Mouse (Mus musculus) embryonic stem cell, embryonic (primary cell): Measurements from ENCODE around the gene Cavin1.

ENCODE experiments used
- CTCF ChIA-PET, 4 experiments: fragments of 300-600 bp in 2 of 4; fragments of 350-600 bp in 2 of 4; sonication (Branson Sonifier 250); formaldehyde crosslinking; loops; one replicate each; lab custom pipeline; 2022; ENCODE audit warnings: inconsistent platforms in 2 of 4; lab: Charles Lee
- POLR2A ChIA-PET, 4 experiments: fragments of 300-600 bp in 2 of 4; fragments of 350-600 bp in 2 of 4; sonication (Branson Sonifier 250); formaldehyde crosslinking; loops; one replicate each; lab custom pipeline; 2022; ENCODE audit warnings: antibody characterized with exemption in 4 of 4, inconsistent platforms in 1 of 4; lab: Charles Lee

Gene Cavin1

DNA sequence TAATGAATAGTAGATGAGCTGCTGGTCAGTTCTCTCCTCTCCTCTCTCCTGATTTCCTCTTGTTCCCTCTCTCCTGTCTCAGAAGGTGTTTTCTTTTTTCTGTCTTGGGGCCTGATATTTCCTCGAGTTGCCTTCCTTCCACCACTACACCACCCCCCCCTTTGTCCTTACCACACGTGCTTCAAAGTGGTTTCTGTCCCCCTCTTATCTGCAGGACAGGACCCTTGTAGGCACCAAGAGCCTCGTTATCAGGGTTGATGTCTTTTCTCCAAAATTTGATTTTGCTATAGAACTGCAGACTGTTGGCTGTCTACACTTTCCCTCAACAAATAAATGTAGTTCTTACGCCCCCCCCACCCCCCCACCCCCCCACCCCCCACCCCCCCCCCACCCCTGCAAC is 22.4 kb downstream of the Cavin1 start:
- ChIA-PET CTCF (interaction anchor here in 3 of 4 experiments (0.6 to 1.9 kb wide), 5 partner anchors 9 to 54 kb away, joined by 3 to 7 read pairs (median 4); partner anchors contain the start of gene Stat3 (in 1 of the 3)), POLR2A (interaction anchor here in 2 of 4 experiments (1.5 to 2.4 kb wide), 2 partner anchors 9 kb away, joined by 6 to 7 read pairs; partner anchors contain the start of gene Stat3 (in 2 of the 2))

DNA sequence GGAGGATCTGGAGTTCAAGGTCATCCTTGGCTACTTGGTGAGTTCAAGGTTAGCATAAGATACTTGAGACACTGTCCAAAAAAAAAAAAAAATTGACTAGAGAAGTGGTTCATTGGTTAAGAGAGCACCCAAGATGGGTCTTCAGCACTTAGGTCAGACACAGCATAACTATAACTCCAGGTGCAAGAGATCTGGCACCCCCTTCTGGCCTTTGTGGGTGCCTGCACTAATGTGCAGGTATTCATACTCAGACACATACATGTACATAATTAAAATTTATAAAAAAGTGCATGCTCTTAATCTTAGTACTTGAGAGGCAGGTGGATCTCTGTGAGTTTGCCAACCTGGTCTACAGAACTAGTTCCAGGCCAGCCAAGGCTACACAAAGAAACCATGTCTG is 23.1 kb downstream of the Cavin1 start:
- ChIA-PET POLR2A (interaction anchor here in 3 of 4 experiments (0.7 to 1.5 kb wide), 3 partner anchors 8 to 82 kb away, joined by 4 to 6 read pairs (median 4); partner anchors contain the start of gene Stat3 (in 1 of the 3)), CTCF (interaction anchor here in 3 of 4 experiments (0.7 to 1.8 kb wide), 7 partner anchors 8 to 233 kb away, joined by 3 to 4 read pairs (median 4); partner anchors contain the start of gene Stat3 (in 1 of the 3))

DNA sequence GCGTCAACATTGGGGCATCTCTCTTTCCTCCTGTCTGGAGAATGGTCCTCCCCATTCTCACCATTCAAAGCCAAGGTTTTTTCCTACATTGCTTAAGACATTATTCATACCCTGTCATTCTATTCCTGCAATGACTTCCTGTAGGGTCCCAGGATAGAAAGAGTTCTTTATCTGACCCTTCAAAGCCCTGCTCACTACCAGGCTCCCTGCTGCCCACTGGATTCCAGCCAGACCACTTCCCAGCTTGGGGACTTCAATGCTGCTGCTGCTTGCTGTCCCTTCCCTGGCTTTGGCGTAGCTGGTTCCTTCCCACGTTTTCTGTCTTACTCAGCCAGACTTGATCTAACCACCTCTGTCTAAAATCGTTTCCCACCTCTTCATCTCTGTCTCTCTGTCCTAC is 23.8 kb downstream of the Cavin1 start:
- ChIA-PET CTCF (interaction anchor here in 2 of 4 experiments (0.7 to 1.8 kb wide), 7 partner anchors 12 to 232 kb away, joined by 3 to 4 read pairs (median 4); no protein-coding TSS in a partner anchor), POLR2A (interaction anchor here in 2 of 4 experiments (0.7 to 1.1 kb wide), 2 partner anchors 13 to 82 kb away, joined by 4 read pairs; no protein-coding TSS in a partner anchor)

DNA sequence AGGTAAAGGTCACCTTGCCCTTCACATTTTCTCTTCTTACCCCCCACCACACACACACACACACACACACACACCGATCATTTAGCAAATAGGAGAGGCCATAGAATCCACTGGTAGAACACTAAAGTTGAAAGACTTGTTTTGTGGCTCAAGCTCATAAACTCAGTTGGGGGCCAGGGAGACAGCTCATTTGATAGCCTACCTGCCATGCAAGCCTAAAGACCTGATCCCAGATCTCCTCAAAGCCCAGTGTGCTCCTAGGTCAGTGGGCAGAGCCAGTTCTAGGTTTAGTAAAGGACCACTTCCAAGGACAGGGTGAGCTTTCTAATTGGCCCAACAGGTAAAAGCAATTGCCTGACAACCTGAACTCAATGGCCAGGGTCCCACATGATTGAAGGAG is 28.3 kb downstream of the Cavin1 start:
- CTCF ChIA-PET = interaction anchor here in 2 of 4 experiments (0.5 to 4.9 kb wide), 2 partner anchors 16 to 17 kb away, joined by 3 to 42 read pairs; no protein-coding TSS in a partner anchor
- POLR2A ChIA-PET = interaction anchor here in 3 of 4 experiments (0.6 to 5.6 kb wide), 8 partner anchors 9 to 500 kb away, joined by 3 to 130 read pairs (median 4); partner anchors contain the start of gene Rpl27 (in 1 of the 3)

GRCm38 (mm10) chr11:100939512-100940151 is 31.1 kb downstream of the Cavin1 start, which contains the start of gene Stat3:
TSS of gene Stat3 (minus strand) at chr11:100939540.
- ChIA-PET POLR2A (interaction anchor here (0.6 to 5.6 kb wide), 132 partner anchors 9 to 620 kb away, joined by 3 to 130 read pairs (median 5); partner anchors contain the start of genes Cavin1 (in 3 of the 4), Eif1 (in 3 of the 4), Hspb9 (in 3 of the 4) and Plekhh3 (in 3 of the 4)), CTCF (interaction anchor here (0.5 to 4.9 kb wide), 23 partner anchors 9 to 581 kb away, joined by 3 to 42 read pairs (median 4); no protein-coding TSS in a partner anchor)

DNA sequence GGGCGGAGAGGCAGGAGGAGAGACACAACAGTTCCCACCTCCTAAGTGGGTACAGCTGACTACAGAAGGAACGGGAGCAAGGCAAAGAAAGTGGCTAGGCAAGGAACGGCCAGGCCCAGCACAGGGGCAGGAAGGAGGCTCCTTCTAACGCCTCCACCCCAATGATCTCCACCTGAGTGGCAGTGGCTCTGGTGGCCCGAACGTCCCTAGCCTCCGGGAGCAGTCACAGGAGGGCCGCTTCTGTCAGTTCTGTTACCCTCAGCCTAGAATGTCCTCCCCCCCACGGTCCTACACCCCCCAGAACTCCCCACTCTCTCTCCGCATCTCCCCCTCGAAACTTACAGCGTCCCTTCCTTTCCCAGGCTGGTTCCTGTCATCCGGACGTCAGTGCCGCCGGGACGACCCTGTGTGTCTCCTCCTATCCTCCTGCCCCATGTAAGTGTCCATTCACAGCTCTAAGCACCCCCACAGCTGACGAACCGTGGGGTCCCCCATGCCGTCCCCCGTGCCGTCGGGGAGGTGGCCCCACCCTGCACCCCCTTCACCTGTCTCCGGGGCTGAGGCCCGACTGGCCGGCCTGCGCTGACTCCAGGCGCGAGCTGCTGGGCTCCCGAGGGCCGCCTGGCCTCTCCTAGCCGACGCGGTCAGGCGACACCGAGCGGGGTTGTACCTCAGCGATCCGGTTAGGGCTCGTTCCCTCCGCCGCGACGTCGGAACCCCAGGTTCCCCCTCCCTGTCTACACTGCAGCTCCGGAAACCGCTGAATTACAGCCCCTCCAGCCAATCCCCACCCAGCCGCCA is 31.8 kb downstream of the Cavin1 start:
- POLR2A ChIA-PET = interaction anchor here (0.6 to 5.6 kb wide), 134 partner anchors 8 to 619 kb away, joined by 3 to 130 read pairs (median 5); partner anchors contain the start of genes Cavin1 (in 3 of the 4), Eif1 (in 3 of the 4), Hspb9 (in 3 of the 4) and Plekhh3 (in 3 of the 4)
- CTCF ChIA-PET = interaction anchor here (0.5 to 4.9 kb wide), 21 partner anchors 9 to 332 kb away, joined by 3 to 42 read pairs (median 4); no protein-coding TSS in a partner anchor

DNA sequence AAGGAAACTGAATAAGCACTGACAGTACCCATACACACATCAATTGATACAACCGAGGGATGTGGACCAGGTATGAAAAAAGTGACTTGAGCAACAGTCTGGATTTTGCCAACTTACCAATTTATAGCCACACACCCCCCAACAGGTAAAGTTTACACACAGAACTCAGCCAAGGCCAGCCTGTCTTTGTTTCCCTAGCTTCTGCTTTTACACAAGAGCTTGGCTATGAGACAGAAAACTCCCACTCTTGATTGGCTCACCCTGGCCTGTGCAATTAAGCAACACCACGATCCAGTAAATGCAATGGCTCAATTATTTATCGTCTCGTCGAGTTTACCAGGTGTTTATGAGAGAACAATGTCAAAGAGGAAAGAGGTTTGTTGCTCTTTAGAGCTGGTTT is 32.6 kb downstream of the Cavin1 start:
- CTCF ChIA-PET = interaction anchor here in 2 of 4 experiments (1.7 to 4.9 kb wide), 3 partner anchors 19 to 176 kb away, joined by 6 to 42 read pairs (median 8); no protein-coding TSS in a partner anchor
- POLR2A ChIA-PET = interaction anchor here in 3 of 4 experiments (0.6 to 5.6 kb wide), 25 partner anchors 12 to 618 kb away, joined by 3 to 130 read pairs (median 7); partner anchors contain the start of genes Eif1 (in 2 of the 3), Acly (in 1 of the 3), Atp6v0a1 (in 1 of the 3) and Cavin1 (in 1 of the 3)

DNA sequence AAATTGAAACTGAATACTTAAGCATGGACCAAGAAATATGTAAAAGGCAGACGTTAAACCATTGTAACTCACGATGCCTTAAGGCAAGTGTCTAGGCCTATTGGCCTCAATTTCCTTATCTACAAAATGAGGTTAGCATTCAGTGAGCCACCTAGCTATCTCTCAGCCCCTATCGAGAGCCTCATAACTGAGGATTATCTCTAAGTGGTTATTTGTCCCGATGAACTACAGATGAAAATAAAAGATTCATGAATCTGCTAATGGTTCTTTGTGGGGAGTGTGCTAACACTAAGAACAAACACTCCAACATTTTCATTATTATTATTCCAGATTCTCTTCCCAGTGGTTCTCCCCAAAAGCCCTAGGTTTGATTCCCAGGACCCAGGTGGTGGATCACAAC is 33.4 kb downstream of the Cavin1 start:
- CTCF ChIA-PET = interaction anchor here in 1 of 4 experiments (0.5 kb wide), 1 partner anchor 45 kb away, joined by 3 read pairs; no protein-coding TSS in a partner anchor
- POLR2A ChIA-PET = interaction anchor here in 3 of 4 experiments (0.5 to 4.2 kb wide), 9 partner anchors 10 to 311 kb away, joined by 3 to 28 read pairs (median 3); partner anchors contain the start of gene Rab5c (in 1 of the 3)

DNA sequence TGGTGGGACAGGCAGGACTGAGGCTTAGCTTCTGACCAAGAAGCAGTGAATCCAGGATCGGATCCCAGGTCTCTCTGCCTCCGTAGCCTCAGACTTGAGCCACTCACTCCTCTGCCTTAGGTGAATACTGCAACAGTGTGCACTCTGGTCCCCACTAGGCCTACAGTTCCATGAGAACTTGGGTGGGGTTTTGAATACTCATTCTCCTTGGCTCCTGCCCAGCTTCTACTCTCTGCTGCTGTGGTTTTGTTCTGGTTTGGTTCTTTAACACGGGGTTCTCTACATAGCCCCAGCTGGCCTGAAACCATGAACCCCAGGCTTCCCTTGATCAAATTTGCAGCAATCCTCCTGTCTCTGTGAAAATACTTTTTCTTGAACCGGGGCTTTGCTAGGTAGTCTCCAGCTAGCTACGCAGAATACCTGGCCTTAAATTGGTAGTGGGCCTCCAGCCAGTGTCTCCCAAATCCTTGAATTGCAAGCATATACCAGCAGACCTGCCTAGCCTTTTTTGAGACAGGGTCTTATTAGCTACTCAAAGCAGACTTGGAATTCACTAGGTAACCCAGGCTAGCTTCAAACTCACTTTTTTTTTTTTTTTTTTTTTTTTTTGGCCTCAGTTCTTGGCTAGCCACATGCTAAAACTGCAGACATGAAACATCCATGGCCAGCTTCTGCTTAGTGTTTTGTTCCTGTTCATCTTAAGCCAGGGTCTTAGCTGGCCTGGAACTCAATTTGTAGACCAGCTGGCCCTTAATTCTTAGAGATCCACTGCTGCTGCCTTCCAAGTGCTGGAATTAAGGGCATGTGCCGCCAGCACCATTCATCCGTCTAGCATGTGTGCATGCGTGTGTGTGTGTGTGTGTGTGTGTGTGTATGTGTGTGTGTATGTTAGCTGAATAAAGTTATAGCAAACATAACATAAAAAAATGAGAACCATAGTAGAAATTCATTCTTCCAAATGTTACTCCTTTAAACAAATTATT is 35.0 kb downstream of the Cavin1 start:
- POLR2A ChIA-PET = interaction anchor here (0.6 to 2.8 kb wide), 23 partner anchors 9 to 354 kb away, joined by 3 to 22 read pairs (median 4); partner anchors contain the start of genes Rab5c (in 2 of the 4) and Cavin1 (in 1 of the 4)
- CTCF ChIA-PET = interaction anchor here (0.6 to 1.2 kb wide), 20 partner anchors 9 to 1991 kb away, joined by 3 to 23 read pairs (median 4); partner anchors contain the start of gene Coasy (in 1 of the 4)

- ChIA-PET CTCF (interaction anchor here in 2 of 4 experiments (1.1 to 2.6 kb wide), 2 partner anchors 16 to 26 kb away, joined by 3 to 8 read pairs; no protein-coding TSS in a partner anchor), POLR2A (interaction anchor here in 3 of 4 experiments (0.5 to 14.7 kb wide), 16 partner anchors 8 to 1118 kb away, joined by 3 to 130 read pairs (median 5); partner anchors contain the start of genes Stat3 (in 3 of the 3) and Jup (in 1 of the 3))
Observed at GRCm38 (mm10) chr11:100931254-100931921, 39.3 kb downstream of the Cavin1 start.

GRCm38 (mm10) chr11:100930611-100931010 is 40.1 kb downstream of the Cavin1 start:
- ChIA-PET CTCF (interaction anchor here in 2 of 4 experiments (0.7 to 2.6 kb wide), 3 partner anchors 11 to 27 kb away, joined by 3 to 8 read pairs (median 3); no protein-coding TSS in a partner anchor), POLR2A (interaction anchor here (0.6 to 14.7 kb wide), 15 partner anchors 8 to 171 kb away, joined by 3 to 130 read pairs (median 5); partner anchors contain the start of genes Stat3 (in 4 of the 4) and Kcnh4 (in 1 of the 4))

DNA sequence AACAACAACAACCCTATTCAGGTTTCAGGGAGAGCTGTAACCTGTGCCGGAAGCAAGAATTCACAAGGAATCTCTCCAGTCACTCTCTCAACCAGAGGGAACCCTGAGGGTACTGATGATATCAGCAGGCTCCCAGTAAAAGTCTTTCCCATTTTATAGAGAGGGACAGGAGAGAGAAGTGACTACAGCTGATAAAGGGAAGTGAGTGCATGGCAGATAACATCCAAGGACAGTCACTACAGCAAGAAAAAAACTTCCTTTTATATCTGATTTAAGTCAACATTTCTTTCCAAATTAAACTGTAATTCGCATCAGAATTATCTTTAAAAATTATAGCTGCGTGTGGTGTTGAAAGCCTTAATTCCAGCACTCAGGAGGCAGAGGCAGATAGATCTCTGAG is 43.3 kb downstream of the Cavin1 start:
- CTCF ChIA-PET = interaction anchor here in 3 of 4 experiments (0.6 to 1.3 kb wide), 7 partner anchors 10 to 1785 kb away, joined by 3 to 18 read pairs (median 5); partner anchors contain the start of gene Stat3 (in 1 of the 3)
- POLR2A ChIA-PET = interaction anchor here (0.6 to 14.7 kb wide), 13 partner anchors 8 to 949 kb away, joined by 3 to 130 read pairs (median 5); partner anchors contain the start of gene Stat3 (in 3 of the 4)

DNA sequence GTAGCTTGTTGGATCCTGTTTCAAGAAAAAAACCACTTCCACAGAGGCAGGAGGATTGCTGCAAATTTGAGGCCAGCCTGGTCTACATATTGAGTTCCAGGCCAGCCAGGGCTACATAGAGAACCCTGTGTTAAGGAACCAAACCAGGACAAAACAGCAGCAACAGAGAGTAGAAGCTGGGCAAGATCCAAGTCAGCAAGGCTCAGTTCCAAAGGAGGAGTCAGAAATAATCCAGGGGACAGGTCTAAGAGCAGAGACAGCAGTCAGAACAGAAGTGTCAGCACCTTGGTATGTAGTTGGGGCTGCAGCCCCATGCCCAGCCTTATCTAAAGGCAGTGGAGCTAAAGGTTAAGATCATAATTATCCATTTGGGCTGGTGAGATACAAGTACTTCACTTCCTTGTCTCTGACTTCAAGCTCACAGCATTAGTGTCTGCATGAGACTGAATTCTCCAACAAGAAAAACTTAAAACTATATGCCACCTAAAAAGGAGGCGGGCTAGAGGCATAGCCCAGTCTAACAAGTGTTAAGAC is 46.2 kb downstream of the Cavin1 start:
- CTCF ChIA-PET = interaction anchor here in 1 of 4 experiments (0.6 kb wide), 1 partner anchor 11 kb away, joined by 8 read pairs; no protein-coding TSS in a partner anchor
- POLR2A ChIA-PET = interaction anchor here in 2 of 4 experiments (0.5 to 14.7 kb wide), 10 partner anchors 10 to 77 kb away, joined by 3 to 130 read pairs (median 4); partner anchors contain the start of genes Stat3 (in 2 of the 2) and Cavin1 (in 1 of the 2)

GRCm38 (mm10) chr11:100920887-100921624 is 49.6 kb downstream of the Cavin1 start:
- POLR2A ChIA-PET = interaction anchor here in 2 of 4 experiments (0.6 to 14.7 kb wide), 6 partner anchors 11 to 19 kb away, joined by 3 to 130 read pairs (median 6); partner anchors contain the start of gene Stat3 (in 2 of the 2)
- CTCF ChIA-PET = no interaction called here
